Mouse (Mus musculus) lung, postnatal 0 days (tissue): ENCODE measurements around the gene Mast4. TPM values are rescaled to one million over a fixed set of nuclear protein-coding genes. Genes with fewer than 3 reads are reported as not detected.

Experiments used
- ATAC-seq: fragments of 200-750 bp; cut with Nextera tagmentation; 2 replicates; pipeline ENCODE4 v1.8.0; 2017; ENCODE audit warnings: moderate library complexity
- DNase-seq: peaks from one replicate; pipeline ENCODE4 v3.0.0-alpha.2; 2016; ENCODE audit warnings: low spot score
- H3K27ac ChIP-seq: fragments of 300-500 bp; sonication (generic); 2 replicates; pipeline ENCODE4 v1.5.1; 2014; ENCODE audit warnings: antibody characterized with exemption, mild to moderate bottlenecking, low read length, mixed read lengths
- H3K27me3 ChIP-seq: fragments of 300-500 bp; sonication (generic); replicated peaks from 2 replicates; pipeline ENCODE4 v1.6.1; 2014; ENCODE audit warnings: low read length, mixed read lengths; ENCODE audit not compliant: insufficient read depth
- H3K36me3 ChIP-seq: fragments of 300-500 bp; sonication (generic); 2 replicates; pipeline ENCODE4 v1.6.1; 2014; ENCODE audit warnings: low read length, mixed read lengths; ENCODE audit not compliant: insufficient read depth
- H3K4me1 ChIP-seq: fragments of 300-500 bp; sonication (generic); 2 replicates; pipeline ENCODE4 v1.6.1; 2014; ENCODE audit warnings: antibody characterized with exemption, low read depth, low read length, mixed read lengths; ENCODE audit not compliant: insufficient read depth
- H3K4me2 ChIP-seq: fragments of 300-500 bp; sonication (generic); replicated peaks from 2 replicates; pipeline ENCODE4 v1.6.1; 2014; ENCODE audit warnings: low read depth, mild to moderate bottlenecking, low read length, moderate library complexity, mixed read lengths
- H3K4me3 ChIP-seq: fragments of 300-500 bp; sonication (generic); 2 replicates; pipeline ENCODE4 v1.5.1; 2014; ENCODE audit warnings: low read depth, low read length
- H3K9ac ChIP-seq: fragments of 300-500 bp; sonication (generic); replicated peaks from 2 replicates; pipeline ENCODE4 v1.6.1; 2014; ENCODE audit warnings: low read depth, mild to moderate bottlenecking
- H3K9me3 ChIP-seq: fragments of 300-500 bp; sonication (generic); 2 replicates; pipeline ENCODE4 v1.6.1; 2016; ENCODE audit warnings: low read length, mixed read lengths
- CTCF ChIP-seq: IDR thresholded peaks from 2 replicates; pipeline ENCODE4 v1.5.1; 2016; ENCODE audit warnings: antibody characterized with exemption, mild to moderate bottlenecking
- EP300 ChIP-seq: IDR thresholded peaks from 2 replicates; pipeline ENCODE4 v1.6.1; 2016; ENCODE audit warnings: antibody characterized with exemption, mild to moderate bottlenecking, control low read depth
- WGBS: fragments of 180-500 bp; shearing (Covaris S2); extraction: QIAGEN DNeasy Blood & Tissue Kit; methylation state at CpG from one replicate; pipeline ENCODE4 v1.1.7; 2014; 5-methylcytosine and 5-hydroxymethylcytosine counted together
- polyA plus RNA-seq: library from polyadenylated mRNA; unstranded; fragments of >200 nt; fragmentation: Nextera tagmentation; extraction: Ambion mirVana; gene quantifications from 2 replicates; pipeline ENCODE4 v1.2.1, GENCODE M21; 2015

Mast4 gene
- polyA plus RNA-seq, 1 experiment from 2014 or later: 15.5 TPM

DNA sequence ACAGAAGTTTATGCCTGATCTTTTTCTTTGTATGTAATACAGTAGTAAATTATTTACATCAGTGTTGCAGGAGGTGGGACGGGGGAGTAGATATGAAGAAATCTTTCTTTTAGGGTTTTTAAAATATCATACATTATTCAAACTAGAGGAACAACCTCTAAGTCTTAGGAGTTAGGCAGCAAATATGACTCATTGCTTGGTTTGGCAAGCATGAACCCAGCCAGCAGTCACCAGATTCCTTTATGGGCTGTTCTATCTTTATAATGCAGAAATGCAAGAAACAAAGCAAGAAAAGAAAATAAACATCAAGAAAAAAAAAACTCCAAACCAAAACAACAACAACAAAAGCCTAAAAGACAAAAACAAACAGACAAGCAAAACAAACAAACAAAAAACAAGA, 344.2 kb downstream of the Mast4 start:
- ATAC-seq: no peak
- H3K4me3 ChIP-seq: no peak overlapping the region
- no peaks in the 10 kb centered on the region for H3K27me3 ChIP-seq
- no peaks in the 10 kb centered on the region for H3K36me3 ChIP-seq
- H3K9me3 ChIP-seq: no peaks in the 10 kb centered on the region
- H3K9ac ChIP-seq: no peak overlapping the region
- no peak for DNase-seq
- WGBS: 78% methylated on average over 1 of the region's 1 CpGs
- H3K4me1 ChIP-seq: no peaks in the 10 kb centered on the region
- no peak overlapping the region for H3K27ac ChIP-seq
- TF ChIP-seq CTCF (no peak), EP300 (no peak)
- no peak overlapping the region for H3K4me2 ChIP-seq

DNA sequence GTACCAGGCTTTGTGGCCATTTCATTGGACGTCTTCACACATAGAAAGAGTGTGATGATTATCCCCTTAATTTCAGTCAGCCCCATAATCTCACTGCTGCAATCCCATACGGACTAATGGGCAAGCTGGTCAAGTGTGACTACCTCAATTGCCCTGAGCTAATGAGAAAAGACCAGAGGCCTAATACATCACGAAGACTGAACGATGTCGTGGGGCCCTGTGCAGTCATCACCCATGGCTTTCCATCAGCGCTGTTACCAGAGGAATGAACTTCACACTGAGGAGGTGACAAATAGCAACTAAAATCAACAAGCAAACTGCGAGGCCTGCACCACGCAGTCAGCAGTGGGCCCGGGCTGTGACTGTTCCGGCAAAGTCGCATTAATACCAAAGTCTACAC, 344.7 kb downstream of the Mast4 start:
- H3K4me1 ChIP-seq: no peaks in the 10 kb centered on the region
- TF ChIP-seq CTCF (no peak), EP300 (no peak)
- ATAC-seq (no peak), DNase-seq (no peak)
- H3K9me3 ChIP-seq: no peaks in the 10 kb centered on the region
- no peak overlapping the region for H3K4me2 ChIP-seq
- H3K27ac ChIP-seq: no peak overlapping the region
- H3K27me3 ChIP-seq: no peaks in the 10 kb centered on the region
- 78% methylated on average over 11 of the region's 11 CpGs for WGBS
- no peak overlapping the region for H3K4me3 ChIP-seq
- no peaks in the 10 kb centered on the region for H3K36me3 ChIP-seq
- no peak overlapping the region for H3K9ac ChIP-seq

DNA sequence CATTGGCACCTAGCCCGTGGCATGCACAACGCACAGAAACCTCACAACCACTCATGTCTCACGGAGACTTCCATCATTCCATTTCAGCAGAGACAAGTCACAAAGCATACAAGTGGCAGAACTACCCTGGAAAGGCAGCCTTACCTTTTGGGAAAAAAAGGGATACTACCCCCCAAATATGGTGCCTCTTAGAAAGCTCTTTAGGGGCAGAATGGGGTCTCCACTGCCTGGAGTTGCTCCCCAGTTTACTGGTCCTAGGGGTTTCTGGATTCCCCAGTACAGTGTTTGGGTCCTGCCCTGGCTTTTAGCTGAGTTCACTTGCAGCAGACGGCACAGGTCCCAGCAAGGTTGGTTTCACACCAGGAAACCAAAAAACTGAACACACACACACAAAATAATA, 345.3 kb downstream of the Mast4 start:
- Histone ChIP-seq H3K36me3 (no peaks in the 10 kb centered on the region), H3K27me3 (no peaks in the 10 kb centered on the region), H3K9ac (no peak overlapping the region), H3K4me1 (no peaks in the 10 kb centered on the region), H3K4me2 (no peak overlapping the region), H3K4me3 (no peak overlapping the region), H3K27ac (no peak overlapping the region), H3K9me3 (no peaks in the 10 kb centered on the region)
- no peak for ATAC-seq
- TF ChIP-seq EP300: no peak
- TF ChIP-seq CTCF: no peak
- no peak for DNase-seq
- 85% methylated on average over 4 of the region's 4 CpGs for WGBS

DNA sequence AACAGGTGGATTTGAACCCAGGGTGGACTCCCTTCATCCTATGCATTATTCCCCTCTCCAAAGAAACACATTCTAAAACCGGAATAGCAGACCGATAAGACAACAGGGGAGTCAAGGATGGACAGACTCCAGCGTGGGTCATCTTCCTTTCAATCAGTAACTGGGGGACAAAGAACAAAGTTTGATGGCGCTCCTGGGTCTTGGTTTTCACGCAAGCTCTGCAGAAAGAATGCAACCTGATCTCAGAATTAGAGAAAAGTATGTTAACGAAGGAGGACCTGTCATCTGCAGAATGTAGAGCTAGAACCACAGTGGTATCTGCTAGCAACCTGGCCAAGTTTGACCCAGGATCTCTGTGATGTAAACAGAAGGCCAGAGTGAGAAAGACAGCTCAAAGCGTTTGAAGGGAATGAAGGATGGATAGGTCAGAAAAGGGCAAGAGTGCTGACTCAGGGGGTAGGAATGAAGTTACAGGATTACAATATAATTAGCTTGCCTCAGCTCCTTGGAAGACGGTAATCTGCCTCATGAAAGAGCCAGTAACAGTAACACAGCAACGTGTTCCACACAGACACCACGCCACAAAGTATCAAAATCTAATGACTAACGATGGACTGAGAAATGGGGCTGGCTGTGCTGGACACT, 345.9 kb downstream of the Mast4 start:
- WGBS: 66% methylated on average over 11 of the region's 11 CpGs
- TF ChIP-seq CTCF (no peak), EP300 (no peak)
- Histone ChIP-seq H3K27me3 (no peaks in the 10 kb centered on the region), H3K4me3 (no peak overlapping the region), H3K36me3 (no peaks in the 10 kb centered on the region), H3K4me2 (no peak overlapping the region), H3K4me1 (no peaks in the 10 kb centered on the region), H3K27ac (no peak overlapping the region), H3K9me3 (no peaks in the 10 kb centered on the region), H3K9ac (no peak overlapping the region)
- no peak for ATAC-seq
- no peak for DNase-seq

DNA sequence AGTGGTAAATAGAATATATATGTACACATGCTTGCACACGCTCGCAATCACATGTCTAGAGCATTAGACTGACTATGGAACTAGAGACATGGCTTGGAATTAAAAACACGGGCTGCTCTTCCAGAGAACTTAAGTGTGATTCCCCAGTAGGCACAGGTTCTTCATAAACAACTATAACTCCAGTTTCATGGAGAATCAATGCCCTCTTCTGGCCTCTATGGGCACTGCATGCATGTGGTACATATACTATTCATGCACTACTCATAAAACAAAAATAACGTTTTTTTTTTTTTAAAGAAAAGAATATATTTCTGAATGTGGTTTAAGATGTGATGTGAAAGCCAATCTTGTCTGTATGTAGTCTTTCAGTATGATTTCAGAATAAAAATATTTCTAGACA, 349.7 kb downstream of the Mast4 start:
- ATAC-seq (no peak), DNase-seq (no peak)
- Histone ChIP-seq H3K27me3 (no peaks in the 10 kb centered on the region), H3K4me3 (no peak overlapping the region), H3K4me2 (no peak overlapping the region), H3K4me1 (no peaks in the 10 kb centered on the region), H3K9me3 (no peaks in the 10 kb centered on the region), H3K27ac (no peak overlapping the region), H3K9ac (no peak overlapping the region), H3K36me3 (no peaks in the 10 kb centered on the region)
- 94% methylated on average over 4 of the region's 4 CpGs for WGBS
- TF ChIP-seq CTCF (no peak), EP300 (no peak)

DNA sequence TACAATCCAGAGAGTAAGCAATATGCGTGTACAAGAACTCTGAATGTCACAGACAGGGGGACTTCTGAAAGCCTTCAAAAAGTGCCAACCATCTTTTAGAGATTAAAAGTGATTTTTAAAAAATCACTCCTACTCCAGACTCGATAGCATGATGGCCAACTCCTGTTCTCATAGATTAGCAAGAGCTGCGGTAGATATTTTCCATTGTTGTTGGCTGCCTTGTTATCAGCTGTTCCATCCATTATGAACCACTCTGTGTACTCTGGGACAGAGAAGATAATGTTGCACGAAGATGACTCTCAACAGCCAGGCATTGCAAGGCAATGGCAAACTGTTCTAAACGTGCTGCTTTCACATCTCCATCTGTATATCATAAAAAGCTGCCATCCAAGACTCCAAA, 360.4 kb downstream of the Mast4 start:
- H3K4me2 ChIP-seq: no peak overlapping the region
- DNase-seq: no peak
- H3K36me3 ChIP-seq: no peaks in the 10 kb centered on the region
- TF ChIP-seq CTCF (no peak), EP300 (no peak)
- no peak for ATAC-seq
- no peaks in the 10 kb centered on the region for H3K4me1 ChIP-seq
- H3K27me3 ChIP-seq: no peaks in the 10 kb centered on the region
- 69% methylated on average over 5 of the region's 5 CpGs for WGBS
- H3K9me3 ChIP-seq: no peaks in the 10 kb centered on the region
- H3K4me3 ChIP-seq: no peak overlapping the region
- H3K9ac ChIP-seq: no peak overlapping the region
- no peak overlapping the region for H3K27ac ChIP-seq

DNA sequence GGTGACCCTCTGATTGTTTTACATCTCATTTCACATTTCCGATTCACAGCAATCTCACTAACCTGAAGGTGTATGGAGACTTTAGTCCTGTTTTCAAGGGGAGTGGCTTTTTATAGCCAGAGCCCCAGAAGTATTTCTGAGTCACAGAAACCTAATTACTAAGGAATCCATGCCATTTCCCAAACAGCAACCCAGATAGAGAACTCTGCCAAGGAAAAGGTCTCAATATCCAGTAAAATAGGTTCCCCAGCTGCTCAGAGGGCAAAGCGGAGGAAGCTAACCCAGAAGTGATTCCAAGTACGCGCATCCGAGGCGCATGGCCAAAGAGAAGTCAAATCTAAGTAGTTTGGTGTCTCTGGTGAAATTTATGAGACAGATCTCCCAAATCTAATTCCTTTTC, 370.8 kb downstream of the Mast4 start:
- Histone ChIP-seq H3K27me3 (no peaks in the 10 kb centered on the region), H3K4me2 (no peak overlapping the region), H3K4me3 (no peak overlapping the region), H3K9ac (no peak overlapping the region), H3K36me3 (no peaks in the 10 kb centered on the region), H3K9me3 (no peaks in the 10 kb centered on the region), H3K27ac (no peak overlapping the region), H3K4me1 (no peaks in the 10 kb centered on the region)
- TF ChIP-seq CTCF: no peak
- no peak for TF ChIP-seq EP300
- 91% methylated on average over 6 of the region's 6 CpGs for WGBS
- ATAC-seq (no peak), DNase-seq (no peak)
